Mouse (Mus musculus) Muller cell, postnatal 12 days (primary cell): ENCODE measurements around the gene Dynlt1a.
"Not testable (repeated sequence)": the region's sequence is repeated elsewhere in the genome, so short reads cannot be mapped to it uniquely, and the experiment has no call there.

ENCODE experiments used
- DNase-seq: peaks from one replicate; pipeline ENCODE4 v3.0.0-alpha.2; 2015; ENCODE audit errors: inconsistent ontology term

The Dynlt1a gene

DNA sequence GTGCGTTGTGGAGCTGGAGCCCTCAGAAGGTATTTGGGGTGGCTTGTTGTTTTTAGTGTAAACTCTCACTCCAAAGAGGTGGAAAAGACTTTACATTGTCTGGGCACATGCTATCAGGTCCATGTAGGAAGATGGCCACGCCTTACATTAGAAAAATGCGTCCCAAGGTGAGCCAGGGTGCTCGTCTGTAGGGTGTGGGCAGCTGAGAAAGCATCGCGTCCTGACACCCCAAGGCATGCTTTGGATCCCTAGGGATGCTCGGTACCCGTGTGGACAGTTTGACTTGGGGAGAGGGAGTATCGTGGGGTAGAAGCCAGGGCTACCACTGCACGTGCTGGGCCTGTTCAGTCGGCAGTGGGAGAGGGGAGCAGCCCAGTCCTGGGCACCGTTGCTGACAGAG lies 28.3 kb downstream of the Dynlt1a start:
- DNase-seq: not testable (repeated sequence)

DNA sequence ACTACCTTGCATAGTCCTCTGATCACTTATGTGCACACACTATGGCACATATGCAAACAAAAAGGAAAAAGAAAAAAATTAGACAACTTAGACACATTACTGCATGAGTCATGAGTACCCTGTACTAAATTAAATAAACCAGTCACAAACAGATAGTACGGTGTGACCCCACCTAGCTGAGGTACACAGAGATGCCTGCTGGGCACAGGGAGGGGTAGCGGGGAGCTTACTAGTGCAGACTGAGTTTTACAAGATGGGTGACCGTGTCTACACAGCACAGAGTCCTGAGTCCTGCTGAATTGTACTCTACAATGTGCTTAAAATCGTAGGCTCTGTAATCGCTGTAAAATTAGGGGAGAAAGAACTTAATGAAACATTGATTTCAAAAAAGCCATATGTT lies 31.1 kb downstream of the Dynlt1a start:
- DNase-seq: not testable (repeated sequence)

DNA sequence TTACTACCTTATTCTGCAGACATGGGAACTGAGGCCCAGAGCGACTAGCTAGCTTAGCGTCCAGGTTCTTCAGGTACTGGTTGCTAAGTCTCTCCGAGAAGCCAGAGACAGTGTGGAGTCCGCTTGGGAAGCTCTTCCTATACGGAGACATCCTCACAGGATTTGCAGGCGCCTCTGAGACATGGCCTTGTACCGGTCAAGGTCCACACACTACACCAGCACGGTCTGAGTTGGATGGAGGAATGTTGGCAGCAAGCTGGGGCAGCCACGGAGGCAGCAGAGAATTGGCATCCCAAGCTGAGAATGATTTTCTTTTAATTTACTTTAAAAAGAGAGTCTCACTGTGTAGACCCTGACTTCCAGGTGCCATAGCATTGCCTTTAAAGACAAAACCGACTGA lies 34.2 kb downstream of the Dynlt1a start:
- not testable (repeated sequence) for DNase-seq

- DNase-seq: not testable (repeated sequence)
Measured at GRCm38 (mm10) chr17:6280513-6280912, 36.8 kb downstream of the Dynlt1a start.

DNA sequence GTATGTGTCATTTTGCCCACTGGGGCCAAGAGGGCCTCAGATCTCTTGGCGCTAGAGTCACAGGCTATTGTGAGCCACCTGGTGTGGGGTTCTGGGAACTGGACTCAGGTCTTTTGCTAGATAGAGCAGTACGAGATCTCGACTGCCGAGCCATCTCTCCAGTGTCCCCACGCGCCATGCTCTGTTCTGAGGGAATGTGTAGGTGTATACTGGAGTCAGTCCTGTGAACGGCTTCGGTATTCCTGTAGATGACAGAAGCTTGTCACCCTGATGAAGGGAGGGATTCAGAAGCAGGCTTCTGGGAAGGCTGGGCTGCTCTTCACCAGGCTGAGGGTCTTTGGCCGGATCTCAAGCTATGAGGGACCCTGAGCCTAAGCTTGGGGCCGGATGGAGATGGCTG lies 37.5 kb downstream of the Dynlt1a start:
- not testable (repeated sequence) for DNase-seq

DNA sequence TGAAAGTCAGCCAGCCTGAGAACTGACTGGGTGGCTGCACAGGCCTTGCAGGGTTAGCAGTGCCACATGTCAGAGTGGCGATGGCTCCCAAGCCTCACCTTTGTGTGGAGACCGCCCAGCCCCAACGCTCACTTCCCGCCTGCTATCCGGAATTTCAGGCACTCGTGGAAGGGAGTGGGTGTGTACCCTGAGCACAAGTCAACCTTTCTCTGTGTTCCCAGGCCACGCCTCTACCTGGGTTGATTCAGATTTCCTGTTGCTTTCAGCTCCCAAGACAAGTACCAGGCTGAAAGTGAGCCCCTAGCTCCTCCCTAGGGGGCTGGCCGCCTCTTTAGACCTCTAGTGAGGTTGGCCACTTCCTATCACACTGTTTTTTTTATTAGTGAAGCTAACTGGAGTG lies 38.1 kb downstream of the Dynlt1a start:
- DNase-seq: not testable (repeated sequence)

DNA sequence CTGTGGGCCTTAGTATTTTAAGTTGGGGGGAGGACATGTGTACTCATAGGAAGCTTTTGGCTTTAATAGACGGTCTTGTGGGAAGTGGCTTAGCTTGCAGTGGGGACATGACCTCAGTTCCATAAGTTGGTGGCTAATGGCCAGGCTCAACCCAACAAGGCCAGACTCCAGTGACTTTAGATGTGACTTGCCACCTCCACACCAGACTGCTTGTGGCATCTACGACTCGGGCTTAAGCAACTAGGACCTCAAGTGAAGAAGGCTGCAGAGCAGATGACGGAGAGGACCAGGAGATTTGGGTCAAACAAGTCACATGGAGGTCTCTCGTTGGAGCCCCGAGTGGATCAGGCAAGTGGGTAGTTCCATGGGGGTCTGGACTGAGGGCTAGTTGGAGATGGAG lies 42.6 kb downstream of the Dynlt1a start:
- DNase-seq: not testable (repeated sequence)

GRCm38 (mm10) chr17:6271970-6272369 lies 45.3 kb downstream of the Dynlt1a start:
- not testable (repeated sequence) for DNase-seq

GRCm38 (mm10) chr17:6270840-6271239 lies 46.5 kb downstream of the Dynlt1a start:
- peak; percentile 33 for DNase-seq

- peak; percentile 31 for DNase-seq
Measured at GRCm38 (mm10) chr17:6269876-6270831, 47.1 kb downstream of the Dynlt1a start.

DNA sequence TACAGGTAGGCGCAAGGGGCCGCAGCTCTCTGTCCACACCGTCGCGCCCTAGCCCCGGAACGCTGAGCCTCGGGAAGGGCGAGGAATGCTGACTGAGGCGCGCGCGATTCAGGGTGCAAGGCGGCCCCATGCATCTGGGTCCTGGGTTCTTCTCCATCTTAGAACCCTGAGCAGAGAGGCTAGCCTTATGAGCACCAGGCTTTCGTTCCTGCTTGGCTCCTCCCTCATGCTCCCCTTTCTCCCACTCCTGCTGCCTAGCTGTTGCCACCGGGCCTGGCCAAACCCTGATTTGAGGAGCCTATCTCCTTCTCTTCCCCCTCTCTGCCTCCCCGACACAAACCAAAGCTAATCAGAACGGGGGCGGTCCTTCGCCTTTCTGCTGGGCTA lies 60.2 kb downstream of the Dynlt1a start:
- DNase-seq: not testable (repeated sequence)

- DNase-seq: not testable (repeated sequence)
Measured at GRCm38 (mm10) chr17:6256400-6257069, 60.8 kb downstream of the Dynlt1a start, which contains the start of gene Tmem181a. Tmem181a (plus strand) TSS chr17:6256860.
